Mouse (Mus musculus) 3134 (cell line): ENCODE measurements around the gene Lyrm9.

Source experiments
- DNase-seq: peaks from one replicate; pipeline ENCODE4 v3.0.0-alpha.2; 2011; ENCODE audit warnings: low spot score; ENCODE audit not compliant: insufficient read length; ENCODE audit errors: extremely low read depth

The Lyrm9 gene

GRCm38 (mm10) chr11:78826442-78827013 lies at the start of gene Lyrm9:
Lyrm9 (plus strand) TSS chr11:78826584.
- DNase-seq: peak; percentile 93

DNA sequence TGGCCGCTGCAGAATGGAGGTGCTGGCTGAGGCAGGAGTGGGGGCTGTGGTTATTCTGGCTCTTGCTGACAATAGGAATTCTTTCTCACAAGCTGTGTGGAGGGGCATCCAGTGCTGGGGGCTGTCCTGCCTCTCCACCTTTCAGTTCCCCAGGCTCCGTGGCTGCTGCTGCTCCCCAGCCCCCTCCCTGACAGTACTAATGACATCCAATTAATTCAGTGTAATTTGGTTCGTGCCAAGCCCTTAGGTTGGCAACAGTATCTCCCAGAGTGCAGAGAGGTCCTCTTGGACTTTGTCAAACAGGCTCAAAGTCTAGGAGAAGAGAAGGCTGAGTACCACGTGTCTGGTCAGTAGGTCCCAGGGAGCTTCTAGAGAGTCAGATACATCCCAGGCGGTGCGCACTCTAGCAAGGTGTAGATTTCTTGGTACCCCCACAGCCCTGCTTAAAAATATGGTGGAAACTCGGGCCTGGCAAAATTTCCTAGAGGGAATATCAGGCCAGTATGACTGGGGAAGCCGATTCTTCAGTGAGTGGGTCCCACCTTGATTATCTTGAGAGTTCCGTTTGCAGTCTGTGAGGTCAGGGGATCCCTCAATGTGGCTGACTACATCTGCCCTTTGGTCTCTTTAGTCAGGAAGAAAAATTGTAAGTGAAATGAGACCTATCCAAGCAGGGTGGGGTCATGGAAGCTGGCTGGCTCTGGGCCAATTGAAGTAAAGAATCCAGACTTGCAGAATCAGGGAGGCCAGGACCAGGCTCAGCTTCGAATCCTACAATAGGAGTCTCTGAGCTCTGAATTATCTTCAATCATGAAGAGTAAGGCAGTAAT lies 48.3 kb upstream of the Lyrm9 start:
- no peak for DNase-seq

DNA sequence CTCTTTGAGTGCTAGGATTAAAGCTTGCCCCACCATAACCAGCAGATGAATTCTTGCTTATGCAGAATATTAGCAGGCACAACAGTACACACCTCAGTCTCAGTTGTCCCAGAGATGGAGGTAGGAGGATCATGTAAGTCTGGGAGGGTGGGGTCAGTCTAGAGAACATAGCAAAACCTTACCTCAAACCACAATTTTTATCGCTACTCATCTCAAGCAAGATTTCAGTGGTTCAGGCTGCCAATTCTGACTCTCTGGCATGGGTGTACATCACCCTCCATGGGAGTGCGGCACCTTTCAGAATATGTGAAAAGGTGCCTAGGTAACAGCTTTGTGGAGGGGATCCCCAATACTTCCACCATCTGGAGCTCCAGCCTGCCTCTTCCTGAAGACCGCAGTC lies 46.4 kb upstream of the Lyrm9 start:
- no peak for DNase-seq

DNA sequence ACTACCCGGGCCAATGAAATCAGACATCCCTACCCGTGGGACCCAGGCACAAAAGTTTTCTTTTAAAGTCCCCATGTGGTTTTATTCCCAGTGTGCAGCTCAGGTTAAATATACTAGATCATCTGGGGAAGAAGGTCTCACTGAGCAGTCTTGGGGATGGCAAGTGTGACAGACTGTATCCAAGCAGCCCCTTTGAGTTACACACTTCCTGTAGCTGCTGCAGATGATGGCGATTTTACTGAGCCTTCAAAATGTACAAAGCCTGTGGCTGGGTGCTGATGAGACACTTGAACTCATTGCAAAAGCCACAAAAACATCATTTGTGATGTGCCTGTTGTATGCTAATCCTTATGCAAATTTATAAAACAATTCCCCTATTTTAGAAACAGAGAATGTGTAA lies 45.8 kb upstream of the Lyrm9 start:
- no peak for DNase-seq

- DNase-seq: no peak
Observed at GRCm38 (mm10) chr11:78782326-78782725, 44.1 kb upstream of the Lyrm9 start.

GRCm38 (mm10) chr11:78782791-78783347 lies 43.5 kb upstream of the Lyrm9 start:
- no peak for DNase-seq

DNA sequence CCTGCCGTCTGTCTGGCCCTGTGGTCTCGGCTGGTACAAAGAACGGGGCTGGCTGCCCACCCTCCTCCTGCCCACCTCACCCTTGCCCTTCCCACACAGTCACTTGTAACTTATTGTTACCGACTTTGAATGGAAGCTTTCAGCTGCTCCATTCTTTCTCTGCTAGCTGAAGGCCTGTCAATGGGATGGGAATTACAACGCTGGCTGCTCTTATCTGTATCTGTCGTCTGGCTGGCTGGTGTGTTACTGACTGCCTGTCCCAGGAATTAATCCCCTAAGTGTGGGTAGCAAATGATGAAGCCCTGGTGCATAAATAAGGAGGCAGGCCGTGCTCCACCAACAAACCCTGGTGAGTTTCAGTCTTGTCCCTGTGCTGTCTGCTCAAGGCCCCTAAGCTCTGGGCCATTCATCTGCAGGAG lies 40.4 kb upstream of the Lyrm9 start:
- DNase-seq: no peak

GRCm38 (mm10) chr11:78789370-78790060 lies 36.9 kb upstream of the Lyrm9 start:
- DNase-seq: no peak

DNA sequence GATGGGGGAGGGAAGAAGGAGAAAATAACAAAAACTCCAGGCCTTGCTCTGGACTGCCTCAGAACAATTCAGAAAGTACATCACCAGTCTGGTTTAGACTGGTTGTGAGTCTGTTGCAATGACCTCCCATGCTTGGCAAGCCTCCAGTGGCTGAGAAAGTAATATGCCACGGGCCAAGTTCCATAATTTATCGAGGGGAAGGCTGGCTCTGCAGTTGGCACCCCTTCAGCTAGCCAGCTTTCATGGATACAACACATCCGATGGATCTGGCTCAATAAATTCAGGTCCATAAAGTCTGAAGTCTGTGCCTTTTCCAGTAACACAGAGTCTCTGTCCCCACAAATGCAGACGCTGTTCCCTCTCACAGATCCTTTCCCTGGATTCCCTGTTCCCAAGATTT lies 34.8 kb upstream of the Lyrm9 start:
- no peak for DNase-seq

- DNase-seq: no peak
Observed at GRCm38 (mm10) chr11:78792055-78792454, 34.3 kb upstream of the Lyrm9 start.

GRCm38 (mm10) chr11:78792465-78792864 lies 33.9 kb upstream of the Lyrm9 start:
- DNase-seq: no peak

GRCm38 (mm10) chr11:78793116-78793515 lies 33.3 kb upstream of the Lyrm9 start:
- no peak for DNase-seq

- no peak for DNase-seq
Observed at GRCm38 (mm10) chr11:78796072-78796729, 30.2 kb upstream of the Lyrm9 start.

DNA sequence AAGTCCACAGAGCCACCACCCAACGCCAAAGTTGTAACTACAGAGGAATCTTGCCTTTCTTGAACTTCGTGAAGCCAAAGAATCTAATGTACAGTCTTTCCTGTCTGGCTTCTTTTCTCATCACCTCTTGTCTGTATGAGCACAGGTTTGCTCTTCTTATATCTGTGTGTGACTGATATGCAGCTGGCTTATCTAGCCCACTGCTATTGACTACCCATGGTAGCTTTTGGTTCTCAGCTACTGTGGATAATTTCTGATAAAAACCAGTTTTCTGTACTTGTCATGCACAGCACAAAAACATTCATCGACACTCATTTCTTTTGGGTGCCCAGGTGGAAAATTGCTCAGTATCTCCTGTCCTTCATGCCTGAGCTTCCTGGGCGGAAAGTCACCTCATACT lies 25.3 kb upstream of the Lyrm9 start:
- no peak for DNase-seq

DNA sequence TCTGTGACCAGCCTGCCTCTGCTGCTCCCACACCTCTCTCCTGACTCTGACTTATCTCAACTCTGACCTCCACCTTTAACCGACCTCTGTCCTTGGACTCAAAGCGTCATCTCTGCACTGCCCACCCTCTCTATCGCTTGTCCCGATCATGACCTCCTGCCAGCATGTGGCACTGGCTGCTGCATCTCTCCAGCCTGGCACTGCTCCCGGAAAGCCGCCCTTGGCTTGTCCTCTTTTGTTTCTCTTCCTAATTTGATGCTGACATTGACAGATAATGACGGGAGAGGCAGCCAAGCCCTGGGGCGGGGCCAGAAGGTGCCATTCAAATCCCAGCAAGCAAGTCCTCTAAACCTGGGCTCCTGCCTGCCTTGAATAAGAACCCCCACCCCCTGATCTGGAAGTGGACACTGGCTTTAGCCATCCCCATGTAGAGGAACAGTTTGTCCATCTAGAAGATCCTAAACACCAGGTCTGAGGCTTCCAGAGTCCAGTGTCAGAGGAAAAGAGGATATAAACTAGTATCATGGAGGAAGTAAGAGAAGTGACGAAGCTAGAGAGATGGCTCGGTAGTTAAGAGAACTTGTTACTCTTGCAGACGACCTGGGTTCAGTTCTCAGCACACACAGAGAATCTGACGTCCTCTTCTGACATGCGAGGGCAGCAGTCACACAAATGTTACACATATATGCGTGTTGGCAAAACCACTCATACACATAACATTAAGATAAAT lies 22.6 kb upstream of the Lyrm9 start:
- no peak for DNase-seq

- DNase-seq: no peak
Observed at GRCm38 (mm10) chr11:78804551-78804950, 21.8 kb upstream of the Lyrm9 start.

- DNase-seq: no peak
Observed at GRCm38 (mm10) chr11:78805198-78805597, 21.2 kb upstream of the Lyrm9 start.

DNA sequence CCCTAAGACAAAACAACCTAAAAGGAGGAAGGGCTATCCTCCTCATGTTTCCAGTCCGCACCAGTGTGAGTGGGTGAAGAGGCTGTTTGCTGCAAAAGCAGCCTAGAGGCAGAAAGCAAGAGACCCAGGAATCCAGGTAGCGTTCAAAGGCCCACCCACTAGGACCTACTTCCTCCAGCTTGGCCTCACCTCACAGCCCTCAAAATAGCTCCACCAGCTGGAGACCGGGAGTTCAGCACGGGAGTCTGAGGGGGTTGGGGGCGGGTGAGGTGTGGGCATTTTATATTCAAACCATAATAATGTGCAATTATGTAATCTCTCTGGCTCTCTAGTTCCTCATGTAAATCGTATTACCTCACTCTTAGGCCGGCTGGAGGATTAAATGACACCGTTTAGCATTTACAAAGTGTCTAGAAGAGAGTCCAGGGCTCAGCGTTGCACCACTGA lies 20.7 kb upstream of the Lyrm9 start:
- DNase-seq: no peak

GRCm38 (mm10) chr11:78807341-78808108 lies 18.9 kb upstream of the Lyrm9 start:
- no peak for DNase-seq
